Mouse (Mus musculus) mouse embryonic stem cell (cell line): ENCODE data around the gene Brap.
"Not testable (repeated sequence)": the region's sequence is repeated elsewhere in the genome, so short reads cannot be mapped to it uniquely, and the experiment has no call there.

Source experiments
- in situ Hi-C, 2 experiments: fragments of 300-500 bp; cut with MboI; formaldehyde crosslinking; loops; 1 replicate in 1 of 2; 3 replicates in 1 of 2; pipeline ENCODE4 v1.14.3; 2019 to 2020; ENCODE audit warnings: low sequenced_read_pairs in 2 of 2, low pct_unique_long_range_greater_than_20kb in 1 of 2, mixed read lengths in 1 of 2; ENCODE audit not compliant: unreplicated experiment in 1 of 2

The Brap gene

DNA sequence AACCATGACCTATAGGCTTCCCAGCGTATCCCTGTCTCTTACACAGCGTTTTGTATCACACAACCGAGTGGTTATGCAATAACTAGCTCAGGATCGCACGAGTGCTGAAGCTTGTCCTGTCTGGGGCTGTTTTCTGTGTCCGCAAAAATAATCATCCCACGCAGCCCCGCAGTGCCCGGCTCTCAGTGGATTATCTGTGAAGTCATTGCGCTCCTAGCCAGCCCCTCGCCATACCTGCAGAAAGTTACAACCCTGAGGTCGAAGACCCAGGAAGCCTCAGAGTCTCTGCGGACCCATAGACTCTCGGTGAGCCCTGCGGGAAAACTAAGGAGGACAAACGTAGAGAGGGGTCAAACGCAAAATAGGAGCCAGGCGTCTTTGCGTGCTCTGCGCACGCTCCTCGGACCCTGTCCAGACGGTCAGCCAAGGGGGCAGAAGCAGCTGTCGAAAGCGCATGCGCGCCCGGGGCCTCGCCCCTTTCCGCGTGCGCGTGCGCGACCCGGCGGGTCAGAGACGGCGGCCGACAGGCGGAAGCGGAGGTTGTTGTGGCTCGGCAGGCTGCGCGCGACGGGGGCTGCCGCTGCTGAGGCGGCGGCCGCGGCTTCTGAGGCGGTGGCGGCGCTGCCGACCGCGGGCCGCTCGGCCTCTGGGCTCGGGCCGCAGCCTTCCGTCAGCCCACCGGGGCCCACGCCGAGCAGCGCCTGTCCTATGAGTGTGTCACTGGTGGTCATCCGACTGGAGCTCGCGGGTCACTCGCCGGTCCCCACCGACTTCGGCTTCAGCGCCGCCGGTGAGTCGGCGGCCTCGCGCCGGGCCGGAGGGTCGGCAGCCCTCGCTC is at the start of gene Brap, which contains the start of gene Acad10:
Gene Brap (plus strand): TSS at position 505 of the 838 bp plus-strand sequence.
Gene Acad10 (minus strand): TSS at position 456 of the 838 bp plus-strand sequence.
- in situ Hi-C loops = no loop called here

DNA sequence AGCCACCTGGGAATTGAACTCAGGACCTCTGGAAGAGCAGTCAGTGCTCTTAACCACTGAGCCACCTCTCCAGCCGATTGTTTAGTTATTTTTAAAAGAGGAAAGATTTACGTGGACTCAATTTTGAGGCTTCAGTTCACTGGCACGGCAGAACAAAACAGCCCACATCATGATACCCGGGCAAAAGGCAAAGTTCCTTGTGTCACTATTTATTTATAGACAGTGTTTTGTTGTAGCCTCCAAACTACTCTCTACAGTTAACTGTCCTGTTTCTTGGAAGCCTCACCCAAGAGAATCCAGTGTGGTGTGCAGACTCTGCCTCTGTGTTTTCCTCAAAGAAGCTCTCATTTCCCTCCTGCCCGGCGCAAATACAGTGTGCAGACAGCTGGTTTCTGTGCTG is 48.3 kb upstream of the Brap start:
- in situ Hi-C loops = no loop called here

DNA sequence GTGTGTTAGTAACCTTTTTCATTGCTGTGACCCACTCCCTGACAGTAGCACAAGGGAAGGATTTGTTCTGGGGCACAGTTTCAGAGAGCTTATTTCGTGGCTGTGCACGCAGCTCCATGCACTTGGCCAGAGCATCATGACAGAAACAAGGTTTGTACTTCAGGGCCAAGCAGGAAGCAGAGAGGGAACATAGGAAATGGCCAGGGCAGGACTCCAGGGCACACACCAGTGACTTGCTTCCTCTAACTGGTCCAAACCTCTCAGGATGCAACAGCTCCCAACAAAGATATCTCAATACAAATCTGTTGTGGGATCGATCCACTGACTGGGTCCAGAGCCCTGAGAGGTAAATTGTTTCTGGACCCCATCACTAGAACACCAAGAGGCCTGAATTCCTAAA is 45.4 kb upstream of the Brap start:
- in situ Hi-C loops = not testable (repeated sequence)

DNA sequence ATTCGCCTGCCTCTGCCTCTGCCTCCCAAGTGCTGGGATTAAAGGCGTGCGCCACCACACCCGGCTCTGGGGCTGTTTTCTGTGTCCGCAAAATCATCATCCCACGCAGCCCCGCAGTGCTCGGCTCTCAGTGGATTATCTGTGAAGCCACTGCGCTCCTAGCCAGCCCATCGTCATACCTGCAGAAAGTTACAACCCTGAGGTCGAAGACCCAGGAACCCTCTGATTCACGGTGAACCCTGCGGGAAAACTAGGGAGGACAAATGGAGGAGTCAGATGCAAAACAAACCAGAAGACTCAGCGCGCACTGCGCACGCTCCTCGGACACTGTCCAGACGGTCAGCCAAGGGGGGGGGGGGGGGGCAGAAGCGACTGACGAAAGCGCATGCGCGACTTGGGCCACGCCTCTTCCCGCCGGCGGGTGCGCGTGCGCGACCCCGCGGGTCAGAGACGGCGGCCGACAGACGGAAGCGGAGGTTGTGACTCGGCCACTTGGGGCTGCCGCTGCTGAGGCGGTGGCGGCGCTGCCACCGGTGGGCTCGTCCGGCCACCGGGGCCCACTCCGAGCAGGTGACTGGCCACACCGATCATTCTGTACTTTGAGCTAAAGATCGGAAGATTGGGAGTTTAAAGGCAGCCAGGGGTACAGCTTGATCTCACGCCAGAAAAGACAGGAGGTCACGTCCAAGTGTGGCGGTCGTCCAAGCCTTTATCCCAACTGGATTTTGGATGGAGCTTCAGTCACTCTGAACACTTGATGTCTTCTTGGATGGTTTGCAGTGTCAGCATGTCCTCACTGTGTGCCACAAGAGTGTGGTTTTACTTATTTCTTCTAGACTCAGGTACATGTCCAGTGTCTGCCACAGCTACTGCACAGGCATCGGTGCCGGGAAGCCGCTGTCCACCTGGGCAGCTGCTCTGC is 41.5 kb upstream of the Brap start, which contains the start of gene Acad12:
Gene Acad12 (minus strand): TSS at position 347 of the 922 bp plus-strand sequence.
- in situ Hi-C loops = no loop called here

- in situ Hi-C loops = no loop called here
Measured at GRCm38 (mm10) chr5:121621102-121621501, 39.3 kb upstream of the Brap start.

DNA sequence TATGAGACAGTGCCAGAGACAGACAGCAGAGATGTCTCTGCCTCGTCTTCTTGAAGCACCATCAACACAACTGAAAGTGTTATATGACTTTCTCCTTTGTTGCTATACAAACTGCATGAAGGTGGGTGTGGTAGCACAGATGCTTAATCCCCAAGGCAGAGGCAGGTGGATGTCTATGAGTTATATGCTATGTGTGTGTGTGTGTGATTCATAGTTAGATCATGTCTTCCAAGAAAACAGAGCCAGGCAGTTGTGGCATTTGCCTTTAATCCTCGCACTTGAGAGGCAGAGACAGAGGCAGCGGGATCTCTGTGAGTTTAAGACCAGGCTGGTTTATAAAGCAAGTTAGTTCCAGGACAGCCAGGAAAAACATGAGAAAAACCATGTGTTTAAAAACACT is 37.1 kb upstream of the Brap start:
- in situ Hi-C loops = no loop called here

DNA sequence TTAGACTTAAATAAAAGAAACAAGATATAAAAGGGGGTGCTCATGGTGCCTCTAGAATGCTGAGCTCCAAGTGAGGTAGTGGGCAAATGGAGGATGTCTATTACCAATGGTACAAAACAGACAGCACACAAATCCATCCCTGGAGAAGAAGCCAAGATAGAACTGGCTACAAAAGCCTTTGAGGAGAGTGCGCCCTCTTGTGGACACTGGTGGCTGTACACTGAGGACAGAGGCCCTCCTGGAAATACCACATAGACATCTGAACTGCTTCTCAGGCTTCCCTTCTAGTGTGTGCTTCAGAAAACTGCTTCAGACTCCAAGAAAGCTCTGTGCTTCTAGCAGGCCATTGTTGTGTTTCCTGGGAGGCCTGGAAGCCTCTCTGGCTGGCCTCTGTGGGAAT is 32.5 kb upstream of the Brap start:
- in situ Hi-C loops = no loop called here

- in situ Hi-C loops = not testable (repeated sequence)
Measured at GRCm38 (mm10) chr5:121631106-121631647, 29.2 kb upstream of the Brap start.

DNA sequence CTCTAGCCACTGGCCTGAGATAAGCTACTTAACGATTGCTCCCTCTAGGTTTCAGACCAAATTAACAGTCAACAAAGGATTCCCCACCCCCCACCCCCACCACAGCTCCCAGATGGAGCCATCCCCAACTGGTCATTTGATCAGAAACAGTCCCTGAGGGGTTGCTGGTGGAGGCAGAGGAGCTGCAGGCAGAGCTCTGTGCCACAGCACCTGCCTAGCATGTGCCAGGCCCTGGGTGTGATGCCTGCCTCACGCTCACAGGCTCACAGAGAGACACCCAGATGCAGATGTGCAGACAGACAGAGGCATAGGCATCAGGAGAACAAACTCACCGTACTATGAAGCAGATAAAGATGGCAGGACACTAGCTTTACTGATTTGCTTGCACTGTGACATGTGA is 27.6 kb upstream of the Brap start:
- in situ Hi-C loops = no loop called here

DNA sequence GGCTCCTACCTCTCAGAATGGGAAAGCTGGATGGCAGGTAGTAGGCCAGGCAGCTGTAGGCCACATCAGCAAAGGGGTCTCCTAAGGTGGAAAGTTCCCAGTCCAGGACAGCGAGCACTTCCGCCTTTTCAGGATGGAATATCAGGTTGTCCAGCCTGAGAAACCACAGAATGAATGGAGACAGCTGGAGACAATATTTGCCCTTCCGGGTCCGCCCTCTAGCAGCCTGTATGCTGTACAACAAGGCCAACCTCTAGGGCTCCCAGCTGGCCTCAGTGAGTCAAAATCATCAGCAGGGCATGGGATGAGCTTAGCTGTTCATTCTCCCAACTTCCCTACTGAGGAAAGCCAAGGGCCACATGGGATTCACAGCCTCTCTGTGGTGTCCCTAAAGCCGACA is 25.7 kb upstream of the Brap start:
- in situ Hi-C loops = no loop called here

- in situ Hi-C loops = no loop called here
Measured at GRCm38 (mm10) chr5:121637296-121637695, 23.1 kb upstream of the Brap start.

DNA sequence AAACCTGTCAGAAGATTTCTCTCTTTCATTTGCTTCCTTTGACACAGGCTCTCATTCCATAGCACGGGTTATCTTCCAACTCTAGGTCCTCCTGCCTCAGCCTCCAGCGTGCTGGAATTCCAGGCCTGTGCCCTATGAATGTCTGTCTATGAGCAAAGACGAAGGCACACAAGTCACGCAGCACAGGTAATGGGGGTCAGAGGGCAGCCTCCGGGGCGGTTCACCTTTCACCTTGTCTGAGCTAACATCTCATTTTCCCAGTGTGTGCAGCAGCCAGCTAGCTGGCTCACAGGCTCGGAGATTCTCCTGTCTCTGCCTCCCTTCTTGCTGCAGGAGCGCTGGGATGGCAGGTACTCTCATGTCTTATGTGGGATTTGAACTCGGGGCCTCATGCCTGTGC is 20.8 kb upstream of the Brap start:
- in situ Hi-C loops = no loop called here

- in situ Hi-C loops = no loop called here
Measured at GRCm38 (mm10) chr5:121649134-121649533, 11.2 kb upstream of the Brap start.

DNA sequence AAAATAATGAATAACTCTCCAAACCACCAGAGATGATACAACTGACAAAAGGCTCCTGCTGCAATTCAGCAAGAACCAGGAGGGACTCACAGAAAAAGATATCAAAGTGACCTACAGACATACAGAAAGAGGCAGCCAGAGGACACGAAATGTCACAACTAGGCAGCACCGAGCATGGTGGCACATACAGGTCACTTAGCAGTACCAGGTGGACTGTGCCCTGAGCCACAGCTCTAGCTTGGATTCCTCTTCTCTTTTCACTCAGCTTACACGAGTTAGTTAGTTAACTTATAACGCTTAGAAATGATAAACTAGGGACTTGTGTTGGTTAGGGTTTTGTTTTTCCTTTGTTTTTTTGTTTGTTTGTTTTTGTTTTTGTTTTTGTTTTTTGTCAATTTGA is 5.8 kb upstream of the Brap start:
- in situ Hi-C loops = no loop called here

DNA sequence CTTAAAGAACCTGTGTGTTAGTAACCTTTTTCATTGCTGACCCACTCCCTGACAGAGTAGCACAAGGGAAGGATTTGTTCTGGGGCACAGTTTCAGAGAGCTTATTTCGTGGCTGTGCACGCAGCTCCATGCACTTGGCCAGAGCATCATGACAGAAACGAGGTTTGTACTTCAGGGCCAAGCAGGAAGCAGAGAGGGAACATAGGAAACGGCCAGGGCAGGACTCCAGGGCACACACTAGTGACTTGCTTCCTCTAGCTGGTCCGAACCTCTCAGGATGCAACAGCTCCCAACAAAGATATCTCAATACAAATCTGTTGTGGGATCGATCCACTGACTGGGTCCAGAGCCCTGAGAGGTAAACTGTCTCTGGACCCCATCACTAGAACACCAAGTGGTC is 3.5 kb upstream of the Brap start:
- in situ Hi-C loops = not testable (repeated sequence)

- in situ Hi-C loops = not testable (repeated sequence)
Measured at GRCm38 (mm10) chr5:121657656-121658055, 2.7 kb upstream of the Brap start.

- in situ Hi-C loops = no loop called here
Measured at GRCm38 (mm10) chr5:121660897-121661254, 513 bp downstream of the Brap start.

DNA sequence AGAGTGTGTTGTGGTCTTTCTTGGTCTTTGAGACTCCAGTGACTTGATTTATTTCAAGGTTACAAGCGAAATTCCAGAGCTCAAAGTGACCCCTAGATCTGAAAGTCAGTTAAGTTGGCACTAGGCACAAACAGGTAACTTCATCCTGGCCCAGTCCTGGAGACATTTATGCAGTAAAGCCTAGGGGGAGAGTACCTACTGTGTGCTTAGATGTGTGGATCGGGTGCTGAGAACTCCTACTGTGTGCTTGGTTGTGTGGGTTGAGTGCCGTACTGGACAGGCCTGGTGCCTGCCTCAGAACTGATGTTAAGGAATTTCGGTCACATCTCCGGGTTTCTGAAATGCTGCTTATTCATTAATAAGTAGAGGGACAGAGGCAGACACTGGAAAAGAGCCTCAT is 1.1 kb downstream of the Brap start:
- in situ Hi-C loops = no loop called here

DNA sequence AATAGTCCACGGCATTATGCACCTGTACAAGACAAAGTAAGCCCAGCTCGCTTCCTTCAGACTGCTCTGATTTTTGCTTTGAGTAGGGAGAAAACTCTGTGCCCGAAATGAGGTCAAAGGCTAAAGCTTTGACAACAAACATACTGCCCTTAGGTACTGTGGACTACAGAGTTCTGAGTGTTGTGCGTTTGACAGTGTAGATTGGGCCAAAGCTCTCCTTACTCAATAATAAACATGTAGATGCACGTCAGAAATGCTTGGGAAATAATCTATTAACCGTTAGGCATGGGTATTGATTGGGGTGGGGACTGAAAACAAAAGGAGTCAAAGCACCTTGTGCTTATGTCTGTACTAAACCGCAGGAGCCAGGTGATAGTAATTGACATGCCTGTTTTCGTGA is 3.1 kb downstream of the Brap start:
- in situ Hi-C loops = no loop called here
